Mouse (Mus musculus): ENCODE results near the gene Arhgef12.
"Not testable (repeated sequence)": the region's sequence is repeated elsewhere in the genome, so short reads cannot be mapped to it uniquely, and the experiment has no call there.

The Arhgef12 gene

DNA sequence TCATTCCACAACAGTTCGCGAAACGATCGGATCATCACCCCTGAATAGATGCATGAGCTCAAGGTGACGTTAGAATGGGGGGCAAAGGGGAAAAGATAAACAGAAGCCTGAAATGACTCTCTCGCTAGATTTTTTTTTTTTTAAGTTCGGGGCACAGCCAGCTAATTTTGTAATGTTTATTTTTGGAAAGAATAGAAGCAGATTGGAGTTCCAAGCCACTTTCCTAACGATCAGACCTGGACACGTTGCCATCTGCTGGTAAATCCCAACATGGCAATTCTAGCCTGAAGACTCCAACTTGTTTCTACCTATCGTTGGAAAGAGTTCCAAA, at the start of gene Arhgef12:
TSS of gene Arhgef12 (minus strand) at position 53 of the 331 bp plus-strand sequence.
- DNase-seq, result peak; percentile 72

DNA sequence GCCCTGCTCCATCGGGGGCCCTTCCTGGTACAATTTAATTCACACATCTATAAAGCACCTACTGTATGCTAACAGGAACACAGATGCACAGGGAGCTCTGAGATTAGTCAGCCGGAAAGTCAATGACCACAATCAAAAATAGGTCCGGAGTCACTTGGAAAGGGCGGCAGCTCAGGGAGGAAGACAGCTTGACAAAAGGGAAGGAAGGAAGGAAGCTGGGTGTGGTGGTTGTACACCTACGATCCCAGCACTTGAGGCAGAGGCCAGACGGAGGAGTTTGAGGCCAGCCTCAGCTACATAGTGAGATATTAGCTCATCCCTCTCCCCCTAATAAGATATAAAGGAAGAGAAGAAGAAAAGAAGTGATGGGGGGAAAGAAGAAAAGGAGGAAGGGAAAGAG, 48.9 kb upstream of the Arhgef12 start:
- DNase-seq, result no peak

DNA sequence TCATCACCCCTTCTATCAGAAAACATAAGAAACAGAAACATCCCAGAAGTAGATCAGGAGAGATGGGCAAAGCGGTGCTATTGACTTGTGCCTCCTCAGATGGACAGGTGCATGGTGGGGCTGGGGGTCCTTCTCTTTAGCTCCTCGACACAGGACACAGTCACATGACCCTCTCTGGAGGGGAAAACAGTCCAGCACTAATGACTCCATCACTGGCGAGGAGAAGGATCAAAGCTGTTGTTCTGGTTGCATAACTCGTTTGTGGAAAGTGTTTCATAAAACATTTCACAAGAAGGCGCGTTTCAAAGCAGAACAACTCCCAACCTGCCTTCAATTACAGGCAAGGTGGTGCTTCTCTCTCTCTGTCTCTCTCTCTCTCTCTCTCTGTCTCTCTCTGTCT, 44.7 kb upstream of the Arhgef12 start:
- DNase-seq, result no peak

DNA sequence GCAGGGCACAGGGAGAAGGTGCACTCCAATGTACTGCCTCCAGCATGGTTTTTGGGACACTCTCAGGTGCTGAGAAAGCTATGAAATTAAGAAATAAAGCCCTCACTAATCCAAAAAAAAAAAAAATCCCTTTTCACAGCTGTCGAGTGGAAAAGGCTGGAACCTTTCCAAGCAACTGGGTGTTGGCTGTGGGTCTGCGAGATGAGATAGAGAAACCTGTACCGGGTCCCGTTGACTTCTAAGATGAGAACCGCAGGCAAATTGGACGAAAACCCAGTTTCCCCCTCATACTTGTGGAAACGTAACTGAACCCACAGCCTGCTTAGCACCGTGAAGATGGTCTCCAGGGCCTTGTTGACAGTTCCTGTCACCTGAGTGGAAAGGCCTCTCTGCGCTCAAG, 43.9 kb upstream of the Arhgef12 start:
- no peak for DNase-seq

DNA sequence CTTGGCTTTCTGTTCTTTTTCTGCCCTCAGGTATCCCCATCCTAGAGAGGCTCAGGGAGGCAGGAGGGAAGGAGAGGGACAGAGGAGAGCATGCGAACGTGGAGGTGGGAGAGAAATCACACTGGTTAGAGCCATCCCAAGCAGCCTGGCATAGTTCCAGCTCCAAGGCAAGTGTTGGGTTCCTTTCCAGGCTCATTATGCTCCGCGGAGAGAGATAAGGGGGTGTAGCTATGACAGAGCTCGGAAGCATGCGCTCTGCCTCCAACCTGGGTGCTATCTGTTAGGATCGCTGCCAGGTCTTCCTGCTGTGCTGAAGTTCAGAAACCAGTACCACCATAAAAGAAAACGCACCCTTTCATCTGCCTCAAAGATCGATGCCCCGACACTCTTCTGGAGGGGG, 43.0 kb upstream of the Arhgef12 start:
- peak; percentile 28 for DNase-seq

DNA sequence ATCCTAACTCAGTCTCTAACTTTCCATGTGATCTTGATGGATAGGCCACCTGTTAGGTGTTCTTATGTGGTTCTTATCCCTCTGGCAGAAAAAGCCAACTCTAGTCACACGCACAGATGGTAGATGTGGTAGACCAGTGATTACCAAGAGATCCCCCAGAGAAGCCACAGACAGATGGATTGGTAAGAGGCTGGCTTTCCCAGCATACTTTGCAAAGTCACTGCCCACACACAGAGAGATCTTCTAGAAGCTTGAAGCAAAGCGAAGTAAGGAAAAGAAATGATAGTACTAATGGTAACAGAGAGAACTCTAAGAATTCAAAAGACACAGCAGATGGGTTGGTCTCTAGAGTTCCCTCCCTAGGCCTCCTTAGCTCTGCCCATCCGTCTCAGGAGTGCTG, 42.5 kb upstream of the Arhgef12 start:
- no peak for DNase-seq

DNA sequence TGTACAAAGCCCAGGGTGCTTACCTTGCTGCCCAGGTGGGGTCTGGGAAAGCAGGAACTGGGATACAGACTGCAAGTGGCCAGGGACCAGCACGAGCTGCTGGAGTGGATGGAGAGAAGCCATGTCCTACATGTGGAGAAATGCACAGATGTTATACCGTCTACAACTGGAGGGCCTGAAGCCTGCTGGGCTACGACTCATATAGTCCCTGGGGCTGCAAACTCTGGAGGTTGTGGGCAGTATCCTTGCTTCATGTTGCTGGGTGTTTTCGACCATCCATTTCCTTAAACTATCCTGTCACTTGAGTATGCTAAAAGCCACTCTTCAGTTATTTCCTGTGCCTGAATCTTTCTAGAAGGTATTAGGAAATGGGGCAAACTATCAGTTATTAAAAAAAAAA, 38.2 kb upstream of the Arhgef12 start:
- DNase-seq, result no peak

DNA sequence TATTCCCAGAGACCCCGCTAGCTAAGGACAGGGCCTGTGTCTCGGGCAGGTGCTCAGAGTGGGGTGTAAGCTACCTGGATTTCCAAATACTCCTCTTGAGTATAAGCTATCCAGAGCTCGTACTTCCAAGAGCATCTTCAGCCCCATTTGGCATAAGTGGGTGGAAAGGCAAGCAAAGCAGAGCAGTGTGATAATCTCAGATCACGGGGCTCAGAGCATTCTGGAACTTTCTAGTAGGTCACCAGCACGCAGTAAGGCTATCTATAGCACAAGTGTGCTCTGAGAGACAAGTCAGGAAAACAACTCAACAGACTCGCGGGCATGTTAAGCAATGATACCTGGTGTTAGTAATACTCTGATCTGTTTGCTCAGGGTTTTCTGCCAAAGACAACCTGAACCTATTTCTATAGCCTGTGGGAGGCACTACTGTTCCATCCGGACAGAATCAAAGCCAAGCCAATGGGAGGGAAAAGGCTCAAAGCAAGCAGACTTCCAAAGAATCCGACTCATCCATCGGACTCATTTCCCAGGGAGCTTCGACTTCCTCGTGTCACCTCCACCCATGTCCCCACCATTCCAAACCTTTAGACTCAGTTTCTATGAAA, 37.3 kb upstream of the Arhgef12 start:
- DNase-seq, result no peak

DNA sequence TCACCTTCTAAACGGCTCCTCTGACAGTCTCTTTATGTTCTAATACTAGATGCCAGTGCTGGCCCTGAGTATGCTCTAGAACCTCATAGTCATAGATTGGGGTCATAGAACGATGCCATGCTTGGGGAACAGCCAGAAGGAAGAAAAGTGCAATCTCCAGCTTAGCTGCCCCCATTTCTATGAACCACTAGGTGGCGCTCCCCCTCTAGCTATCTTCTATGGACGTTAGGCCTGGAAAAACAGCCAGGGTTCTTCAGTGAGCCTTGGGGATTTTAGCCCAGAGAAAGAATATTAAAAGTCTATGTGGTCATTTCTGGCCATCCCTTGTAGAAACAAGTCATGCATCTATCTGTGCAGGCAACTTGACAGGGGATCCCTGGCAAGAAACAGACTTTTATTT, 34.8 kb upstream of the Arhgef12 start:
- DNase-seq, result peak; percentile 83

DNA sequence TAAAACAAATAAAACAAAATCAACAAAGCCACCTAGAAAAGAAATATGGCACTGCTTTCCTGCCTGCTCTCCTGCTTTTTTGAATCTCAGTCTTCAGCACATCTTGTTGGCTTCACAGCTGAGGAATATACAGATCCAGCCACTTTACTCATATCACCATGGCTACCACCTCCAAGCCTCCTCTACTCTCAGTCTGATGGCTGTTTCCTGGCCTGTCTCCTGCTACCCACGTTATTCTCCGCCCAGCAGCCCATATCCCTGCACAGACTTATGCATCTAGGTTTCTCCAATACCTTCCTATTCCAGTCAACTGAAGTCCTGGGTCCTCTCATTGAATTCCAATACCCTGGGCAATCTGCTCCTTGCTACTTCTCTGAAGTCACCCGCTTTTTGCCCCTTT, 26.5 kb upstream of the Arhgef12 start:
- DNase-seq, result no peak

DNA sequence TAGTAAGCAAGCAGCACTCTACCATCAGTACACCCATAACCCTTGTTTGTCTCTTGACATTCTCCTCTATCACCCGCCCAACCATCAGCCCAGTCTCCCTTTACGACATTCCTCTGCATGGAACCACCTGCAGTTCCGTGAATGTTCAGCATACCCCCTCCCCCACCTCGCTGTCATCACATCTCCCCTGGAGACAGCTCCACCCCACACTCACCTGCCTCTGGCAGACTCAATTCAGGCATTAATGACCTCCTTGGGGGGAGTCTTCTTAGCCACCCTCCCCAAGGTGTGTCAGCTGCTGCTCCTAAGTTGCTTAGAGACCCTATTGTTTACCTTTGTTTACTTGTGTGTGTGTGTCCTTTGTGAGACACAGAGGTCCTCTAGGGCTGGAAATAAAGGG, 25.3 kb upstream of the Arhgef12 start:
- DNase-seq, result no peak

DNA sequence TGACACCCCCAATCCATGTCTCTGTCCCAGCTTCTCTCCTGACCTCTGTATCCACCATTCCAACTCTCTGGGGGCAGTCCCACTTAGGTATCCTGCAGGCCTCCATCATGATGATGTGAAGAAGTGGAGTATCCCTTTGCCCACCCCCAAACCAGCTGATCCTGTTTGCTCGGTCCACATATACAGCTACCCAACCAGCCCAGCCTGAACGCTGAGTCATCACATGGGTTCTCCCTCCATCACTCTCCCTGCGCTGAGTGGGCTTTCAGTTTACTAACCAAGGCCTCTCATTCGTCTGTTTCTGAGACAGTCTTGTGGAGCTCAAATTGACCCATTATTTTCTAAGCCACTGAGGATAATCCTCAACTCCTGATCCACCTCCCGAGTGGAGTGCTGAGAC, 24.9 kb upstream of the Arhgef12 start:
- DNase-seq, result no peak

DNA sequence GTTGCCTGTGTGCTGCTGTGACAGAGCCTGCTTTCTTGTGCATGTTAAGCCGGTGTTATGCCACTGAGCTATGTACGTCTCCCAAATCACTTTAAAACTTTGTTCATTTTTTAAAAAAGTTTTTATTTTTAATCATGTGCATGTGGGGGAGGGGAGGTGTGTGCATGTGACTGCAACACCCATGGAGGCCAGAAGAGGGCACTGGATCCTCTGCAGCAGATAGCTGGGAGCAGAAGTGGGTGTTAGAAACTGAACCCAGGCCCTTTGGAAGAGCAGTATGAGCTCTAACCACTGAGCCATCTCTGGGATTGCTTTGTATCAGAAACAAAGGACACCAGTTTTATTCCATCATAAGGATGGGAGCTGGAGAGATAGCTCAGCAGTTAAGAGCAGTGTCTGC, 23.6 kb upstream of the Arhgef12 start:
- no peak for DNase-seq

DNA sequence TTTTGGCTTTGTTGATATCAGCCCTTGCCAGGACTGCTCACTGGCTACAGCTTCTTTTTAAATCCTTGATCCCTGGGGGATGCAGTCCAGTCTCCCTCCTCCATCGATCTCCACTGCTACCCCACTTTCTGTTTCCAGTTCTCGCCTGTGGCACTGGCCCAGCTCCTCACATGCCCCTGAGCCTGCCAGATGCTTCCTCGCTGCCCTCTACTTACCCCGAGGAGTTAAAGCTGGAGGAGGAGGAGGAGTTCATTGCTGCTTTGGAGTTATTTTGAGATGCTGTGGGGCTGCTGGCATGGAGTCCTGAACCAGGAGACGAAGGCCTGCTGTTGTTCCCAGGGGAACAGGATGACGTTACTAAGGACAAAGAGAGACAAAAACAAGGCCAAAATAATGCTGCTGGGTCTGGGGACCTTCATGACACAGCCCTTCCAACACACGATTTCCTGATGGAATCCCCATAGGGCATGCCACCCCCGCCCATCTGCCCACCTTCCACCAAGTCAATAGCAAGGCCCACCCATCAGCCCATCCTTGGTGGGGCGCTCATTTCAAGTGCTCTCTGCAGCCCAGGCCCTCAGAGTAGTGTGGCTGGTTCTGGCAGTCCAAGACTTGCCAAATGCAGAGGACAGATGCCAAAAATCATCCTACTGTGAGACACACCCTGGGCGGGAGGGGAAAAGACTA, 20.2 kb upstream of the Arhgef12 start:
- DNase-seq, result peak; percentile 52

DNA sequence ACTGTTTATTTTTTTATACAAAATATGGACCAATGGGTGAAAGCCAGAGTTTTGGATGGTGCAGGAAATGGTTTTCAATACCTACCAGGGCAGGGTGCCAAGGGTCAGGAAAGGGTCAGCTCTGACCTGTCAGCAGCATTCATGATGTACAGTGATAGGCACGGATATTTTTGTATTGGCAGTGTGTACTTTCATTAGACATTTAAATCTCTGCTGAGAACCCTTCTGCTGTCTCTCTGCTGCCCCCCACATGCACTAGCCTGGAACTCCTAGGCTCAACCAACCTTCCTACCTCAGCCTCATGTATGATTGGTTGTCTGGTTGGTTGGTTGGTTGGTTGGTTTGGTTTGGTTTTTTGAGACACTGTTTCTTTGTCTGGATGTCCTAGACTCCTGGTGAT, 15.3 kb upstream of the Arhgef12 start:
- peak; percentile 23 for DNase-seq

DNA sequence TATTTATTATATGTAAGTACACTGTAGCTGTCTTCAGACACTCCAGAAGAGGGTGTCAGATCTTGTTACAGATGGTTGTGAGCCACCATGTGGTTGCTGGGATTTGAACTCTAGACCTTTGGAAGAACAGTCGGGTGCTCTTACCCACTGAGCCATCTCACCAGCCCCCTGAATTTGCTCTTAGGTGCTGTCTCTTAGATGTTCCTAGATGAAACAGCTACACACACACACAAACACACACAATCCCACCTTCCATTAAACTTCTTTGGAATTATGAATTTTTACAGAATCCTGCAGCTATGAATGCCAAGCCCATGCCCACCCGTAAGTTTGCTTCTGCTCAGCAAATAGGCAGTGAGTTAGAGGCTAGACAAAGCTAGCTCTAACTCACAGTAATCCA, 14.9 kb upstream of the Arhgef12 start:
- DNase-seq, result not testable (repeated sequence)

DNA sequence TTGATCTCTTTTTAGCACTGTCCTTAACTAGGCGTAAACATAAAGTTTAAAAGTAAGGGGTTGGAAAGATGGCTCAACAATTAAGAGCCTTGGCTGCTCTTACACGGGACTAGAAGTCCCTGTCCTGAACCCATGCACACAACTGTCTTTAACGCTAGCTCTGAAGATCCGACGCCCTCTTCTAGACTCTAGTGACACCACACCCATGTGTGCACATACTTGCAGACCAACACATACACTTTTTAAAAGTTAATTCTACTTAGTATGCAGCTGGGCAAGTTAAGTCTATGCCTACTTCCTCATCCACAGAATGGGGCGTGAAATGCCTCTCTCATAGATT, 9.9 kb upstream of the Arhgef12 start:
- DNase-seq, result no peak

DNA sequence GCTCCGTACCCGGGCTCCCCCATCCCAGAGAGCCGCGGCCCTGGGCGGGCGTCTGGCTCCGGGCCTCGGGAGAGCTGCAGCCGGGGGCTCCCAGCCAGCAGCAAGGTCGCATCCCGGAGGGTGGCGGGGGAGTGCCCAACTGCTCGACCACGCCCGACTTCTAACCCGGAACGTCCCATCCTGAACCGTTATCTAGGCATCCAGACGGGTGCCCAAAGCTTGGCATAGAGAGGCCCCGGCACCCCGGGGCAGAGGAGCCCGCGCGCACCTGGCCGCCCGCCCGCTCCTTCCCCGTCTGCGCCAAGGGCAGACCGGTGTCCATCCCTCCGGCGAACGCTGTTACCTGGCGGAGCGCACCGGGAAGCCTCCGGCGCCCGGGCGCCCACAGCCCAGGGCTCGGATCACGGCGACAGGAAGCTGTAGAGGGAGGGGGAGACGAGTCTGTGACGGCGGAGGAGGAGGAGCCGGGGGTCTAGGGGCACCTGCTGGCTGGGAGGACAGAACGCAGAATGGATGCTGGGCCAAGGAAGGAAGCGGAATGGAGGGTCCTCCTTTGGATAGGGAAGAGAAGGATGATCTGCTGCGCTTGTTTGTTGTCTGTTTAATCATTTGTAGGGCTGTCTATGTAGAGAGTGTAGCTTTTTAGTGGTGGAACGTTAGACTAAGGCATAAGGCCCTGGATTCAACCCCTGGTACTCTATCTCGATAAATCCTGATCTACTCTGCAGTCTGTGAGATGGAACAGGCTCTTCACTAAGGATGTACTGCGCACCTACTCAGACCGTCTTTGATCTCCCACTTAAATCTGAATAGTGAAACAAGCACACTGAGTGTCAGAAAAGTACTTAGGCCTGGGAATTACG, 9.3 kb upstream of the Arhgef12 start, which contains the start of gene Tmem136:
TSS of gene Tmem136 (minus strand) at position 437 of the 863 bp plus-strand sequence.
- DNase-seq, result peak; percentile 39

DNA sequence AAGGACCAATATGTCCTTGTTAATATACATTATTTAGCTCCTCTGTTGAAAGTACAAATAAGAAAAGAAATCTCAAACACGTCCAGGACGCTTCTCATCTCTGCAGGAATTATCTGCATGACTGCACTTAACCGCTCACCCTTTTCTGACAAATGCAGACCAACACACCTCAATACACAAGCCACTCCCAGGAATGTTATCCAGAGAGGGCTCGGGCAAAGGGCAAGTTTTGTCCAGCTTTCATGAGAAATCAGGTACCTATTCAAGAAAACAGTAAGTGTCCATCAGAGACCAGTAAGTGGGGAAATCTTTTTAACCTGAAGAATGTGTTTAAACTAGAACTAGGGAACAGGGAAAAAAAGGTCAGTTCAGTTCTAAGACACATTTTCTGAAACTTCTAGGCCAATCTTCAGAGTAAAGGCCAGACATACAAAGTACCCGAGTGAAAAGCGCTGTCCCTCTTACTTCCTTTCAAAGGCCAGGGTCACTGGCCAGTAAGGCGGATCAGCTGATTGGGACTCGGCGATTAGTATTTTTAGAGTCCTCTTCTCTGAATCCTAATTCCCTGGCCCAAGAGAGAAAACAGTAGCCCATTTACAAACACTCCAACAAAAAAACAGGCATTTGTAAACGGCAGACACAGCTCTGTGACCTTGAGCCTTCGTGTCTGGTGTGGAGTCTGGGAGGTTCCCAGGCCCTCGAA, 8.5 kb upstream of the Arhgef12 start:
- DNase-seq, result no peak

DNA sequence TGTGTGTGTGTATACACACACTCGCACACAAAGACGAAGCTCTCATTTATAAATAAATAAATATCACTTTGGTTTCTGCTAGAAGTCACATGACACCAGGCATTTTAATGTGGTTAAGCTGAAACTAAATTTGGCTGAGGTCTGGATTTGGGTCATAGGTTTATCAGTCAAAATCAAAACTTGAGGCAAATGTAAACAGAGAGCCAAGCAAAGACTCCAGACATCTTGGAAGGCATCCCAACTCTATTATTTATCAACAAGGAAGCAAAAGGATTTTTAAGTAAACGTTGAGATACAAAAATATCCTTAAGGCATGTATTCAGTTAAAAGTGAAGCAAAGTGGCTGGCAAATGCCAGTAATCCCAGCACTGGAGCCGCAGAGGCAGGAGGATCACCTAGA, 7.8 kb upstream of the Arhgef12 start:
- no peak for DNase-seq

DNA sequence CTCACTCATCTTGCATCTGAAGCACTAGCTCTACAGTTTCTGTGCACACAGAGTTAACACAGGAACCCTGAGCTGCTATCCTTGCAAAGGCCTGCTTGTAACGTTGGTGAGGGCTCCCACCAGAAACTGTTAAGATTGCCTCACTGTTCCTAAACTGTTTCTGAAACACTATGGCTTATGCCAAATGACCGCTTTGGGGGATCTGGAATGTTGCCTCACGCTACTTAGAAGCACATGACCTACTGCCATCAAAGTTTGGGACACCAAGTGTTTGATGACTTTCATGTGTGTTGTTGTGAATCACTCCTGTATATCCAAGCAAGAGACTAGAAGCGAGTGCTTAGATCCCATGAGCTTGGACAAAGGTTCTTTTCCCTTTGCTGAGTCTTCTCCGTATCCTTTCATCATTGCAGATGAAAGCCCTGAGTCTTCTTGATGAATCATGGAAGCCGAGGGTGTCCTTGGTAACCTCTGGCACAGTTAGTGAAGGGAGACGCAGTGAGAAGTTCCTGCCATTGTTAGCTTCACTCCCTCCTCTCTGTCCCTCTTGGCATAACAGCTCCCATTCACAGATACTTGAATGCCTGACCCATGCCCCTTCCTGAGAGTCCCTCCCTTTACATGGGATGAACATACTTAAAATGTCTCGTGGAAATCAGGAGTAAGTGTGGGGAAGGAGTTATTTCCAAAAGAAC, 3.4 kb upstream of the Arhgef12 start:
- peak; percentile 21 for DNase-seq

DNA sequence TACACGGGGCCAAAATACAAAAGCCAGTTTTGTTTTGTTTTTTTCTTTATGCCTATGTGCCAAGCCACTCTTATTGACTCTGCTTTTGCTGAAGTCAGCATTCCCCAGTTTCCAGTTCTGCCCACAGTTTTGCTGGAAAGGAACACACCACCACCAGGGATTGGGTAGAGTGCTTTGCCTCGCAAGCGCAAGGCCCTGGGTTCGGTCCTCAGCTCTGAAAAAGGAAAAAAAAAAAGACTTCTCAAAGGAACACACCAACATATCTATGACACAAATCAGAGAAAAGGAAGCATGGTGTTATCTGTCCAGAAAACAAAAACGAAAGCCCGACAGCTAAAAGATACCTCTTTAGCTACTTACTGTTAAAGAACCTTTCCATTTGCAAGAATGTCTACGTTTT, 2.1 kb upstream of the Arhgef12 start:
- no peak for DNase-seq

DNA sequence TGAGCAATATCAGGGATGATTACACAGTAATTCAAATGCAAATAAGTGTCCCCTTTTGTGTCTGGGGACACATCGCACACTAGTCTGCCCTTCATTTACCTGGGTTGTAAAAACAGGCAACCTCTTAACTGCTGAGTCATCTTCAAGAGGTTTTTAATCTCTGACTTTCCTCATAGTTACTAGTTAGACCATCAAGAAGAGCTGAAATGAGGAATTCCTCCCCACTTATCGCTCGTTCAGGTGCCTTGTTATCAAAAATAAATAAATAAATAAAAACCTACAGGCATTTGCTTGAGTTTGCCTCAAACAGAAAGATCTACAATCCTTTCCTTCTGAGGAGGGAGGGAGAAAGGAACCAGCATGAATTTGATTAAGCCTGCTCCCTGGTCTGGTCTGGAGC, 1.7 kb upstream of the Arhgef12 start:
- no peak for DNase-seq

All from lung, postnatal 14 days (tissue).